ENCODE assay signal across 15 mouse cellular contexts in genomic region chr10:10304370-10304769, GRCm38 (mm10).
"Had no signal": no experiment of that assay in that cellular context is flagged by ENCODE, and none has a peak within 500 bp of the region (broad histone marks: within the 10 kb centered on the region; RNA-seq: fewer than 3 reads in every experiment).

No protein-coding gene starts in this region.

- H3K27me3 ChIP-seq: limb, embryonic 13.5 days; midbrain, embryonic 15.5 days; neural tube, embryonic 13.5 days; stomach, embryonic 15.5 days had no signal

- H3K4me2 ChIP-seq: limb, embryonic 13.5 days; midbrain, embryonic 11.5 days; midbrain, embryonic 15.5 days; neural tube, embryonic 13.5 days; stomach, embryonic 15.5 days had no signal

- H3K9ac ChIP-seq: limb, embryonic 13.5 days; liver, embryonic 14.5 days; midbrain, embryonic 15.5 days; neural tube, embryonic 13.5 days; stomach, embryonic 15.5 days had no signal

- H3K4me3 ChIP-seq: limb, embryonic 13.5 days; midbrain, embryonic 15.5 days; neural tube, embryonic 13.5 days; stomach, embryonic 15.5 days had no signal

- H3K36me3 ChIP-seq: limb, embryonic 13.5 days; midbrain, embryonic 15.5 days; neural tube, embryonic 13.5 days; stomach, embryonic 15.5 days had no signal

- H3K27ac ChIP-seq: kidney, postnatal 0 days; limb, embryonic 13.5 days; liver, embryonic 14.5 days; midbrain, embryonic 15.5 days; neural tube, embryonic 13.5 days; stomach, embryonic 15.5 days had no signal

- H3K9me3 ChIP-seq: limb, embryonic 13.5 days; midbrain, embryonic 15.5 days; neural tube, embryonic 13.5 days; stomach, embryonic 15.5 days had no signal

- ATAC-seq: midbrain, embryonic 15.5 days had no signal

- DNase-seq: kidney, adult 9 months; kidney, postnatal 36 days; layer of hippocampus, adult 9-11 months; left cerebral cortex, postnatal 4 days; lung, adult 18-20 months; retina, postnatal 1 day; right cerebral cortex, postnatal 14 days; thymus, postnatal 4 days had no signal

- H3K4me1 ChIP-seq: limb, embryonic 13.5 days; stomach, embryonic 15.5 days had no signal
